Mouse (Mus musculus) small intestine, adult 2 months (tissue): ENCODE measurements around the gene Rbms1. TPM values are rescaled to one million over a fixed set of nuclear protein-coding genes. Genes with fewer than 3 reads are reported as not detected.
A peak's percentile ranks its signal among the peaks of the same experiment; 100 is the strongest.

Experiments
- H3K27ac ChIP-seq: fragments of 200-500 bp; 2 replicates; pipeline ENCODE4 v1.5.1; 2012; ENCODE audit warnings: low read depth, low read length, control low read depth, inconsistent platforms; ENCODE audit not compliant: insufficient read depth
- H3K27me3 ChIP-seq: fragments of 200-500 bp; 2 replicates; pipeline ENCODE4 v1.6.1; 2012; ENCODE audit warnings: mild to moderate bottlenecking, moderate library complexity, low read length, inconsistent platforms; ENCODE audit not compliant: control insufficient read depth, insufficient read depth
- H3K36me3 ChIP-seq: fragments of 200-500 bp; 2 replicates; pipeline ENCODE4 v1.6.1; 2012; ENCODE audit warnings: mild to moderate bottlenecking, low read length, control low read depth, inconsistent platforms; ENCODE audit not compliant: control insufficient read depth, insufficient read depth
- H3K4me1 ChIP-seq: fragments of 200-500 bp; 2 replicates; pipeline ENCODE4 v1.6.1; 2012; ENCODE audit warnings: low read length, inconsistent platforms, mixed read lengths; ENCODE audit not compliant: control insufficient read depth, insufficient read depth, insufficient read length
- H3K4me3 ChIP-seq: fragments of 200-500 bp; 2 replicates; pipeline ENCODE4 v1.5.1; 2012; ENCODE audit warnings: low read depth, mild to moderate bottlenecking, control low read depth, inconsistent platforms, low read length, moderate library complexity
- CTCF ChIP-seq: fragments of 200-500 bp; IDR thresholded peaks from 2 replicates; pipeline ENCODE4 v1.5.1; 2012; ENCODE audit warnings: low read depth, mild to moderate bottlenecking, control low read depth, inconsistent platforms, low read length, moderate library complexity, mixed read lengths; ENCODE audit not compliant: insufficient replicate concordance, insufficient read length; ENCODE audit errors: extremely low read depth
- POLR2A ChIP-seq: fragments of 200-500 bp; IDR thresholded peaks from 2 replicates; pipeline ENCODE4 v1.6.1; 2012; ENCODE audit warnings: low read depth, mild to moderate bottlenecking, control low read depth, inconsistent platforms, low read length, moderate library complexity
- WGBS: fragments of 180-500 bp; shearing (Covaris S2); methylation state at CpG from one replicate; pipeline ENCODE4 v1.1.7; 2018; 5-methylcytosine and 5-hydroxymethylcytosine counted together
- polyA plus RNA-seq: library from polyadenylated mRNA; depleted of rRNA; stranded (reverse); fragments of >200 nt; gene quantifications from 2 replicates; pipeline ENCODE4 v1.2.3, GENCODE M21; 2012

Gene Rbms1
- polyA plus RNA-seq, 1 experiment: 41.2 TPM

- WGBS: 93% methylated on average over 8 of the region's 8 CpGs
- TF ChIP-seq CTCF (no peak), POLR2A (no peak)
- H3K4me1 ChIP-seq: peaks cover 8% of the 10 kb centered on the region; the same call in 1 of the 2 replicates
- no peaks in the 10 kb centered on the region for H3K27me3 ChIP-seq
- H3K4me3 ChIP-seq: no peak overlapping the region
- no peak overlapping the region for H3K27ac ChIP-seq
- H3K36me3 ChIP-seq: no peaks in the 10 kb centered on the region
These were observed 99.9 kb downstream of the Rbms1 start for GRCm38 (mm10) chr2:60862913-60863711.

DNA sequence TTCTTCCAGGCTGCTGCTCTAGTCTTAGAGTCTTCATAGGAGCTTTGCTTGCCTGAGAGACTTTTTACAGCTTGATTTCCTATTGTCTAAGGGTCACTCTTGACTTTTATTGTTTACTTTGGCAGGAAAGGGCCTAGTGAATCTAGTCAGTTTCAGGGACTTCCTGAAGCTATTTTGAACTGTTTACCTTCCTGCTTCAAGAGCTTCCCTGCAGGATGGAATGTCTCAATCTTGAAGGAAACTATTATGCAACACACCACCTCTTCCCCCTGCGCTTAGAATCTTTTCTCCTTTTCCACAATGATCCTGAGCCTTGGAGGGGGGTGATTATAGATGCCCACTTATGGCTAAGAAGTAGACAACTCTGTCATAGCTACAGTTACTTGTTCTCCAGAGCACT lies 104.9 kb downstream of the Rbms1 start:
- Histone ChIP-seq H3K4me1 (peaks cover 3% of the 10 kb centered on the region; the same call in 1 of the 2 replicates), H3K4me3 (no peak overlapping the region), H3K27ac (no peak overlapping the region), H3K27me3 (no peaks in the 10 kb centered on the region), H3K36me3 (no peaks in the 10 kb centered on the region)
- TF ChIP-seq CTCF (no peak), POLR2A (no peak)
- WGBS: 91% methylated on average over 1 of the region's 1 CpGs

DNA sequence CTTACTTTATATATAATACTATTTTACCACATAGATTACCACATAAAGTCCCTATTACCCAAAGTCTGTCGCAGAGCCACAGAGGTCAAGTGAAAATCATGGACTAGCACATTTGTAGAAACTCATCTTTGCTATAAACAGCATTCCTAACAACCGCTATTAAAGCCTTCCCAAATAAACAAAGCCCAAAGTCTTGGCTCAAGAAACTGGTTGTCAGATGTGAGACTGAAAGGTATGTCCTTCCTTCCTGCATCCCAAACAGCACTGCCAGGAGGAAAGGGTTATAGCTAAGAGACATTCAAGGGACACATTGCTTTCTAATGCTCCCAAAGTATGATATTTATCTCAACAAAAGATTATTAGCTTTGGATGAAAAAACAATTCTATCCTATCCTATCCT lies 106.9 kb downstream of the Rbms1 start:
- 70% methylated on average over 2 of the region's 2 CpGs for WGBS
- no peak overlapping the region for H3K27ac ChIP-seq
- TF ChIP-seq POLR2A: no peak
- TF ChIP-seq CTCF: no peak
- H3K27me3 ChIP-seq: no peaks in the 10 kb centered on the region
- peaks cover 5% of the 10 kb centered on the region; the same call in 1 of the 2 replicates for H3K4me1 ChIP-seq
- no peak overlapping the region for H3K4me3 ChIP-seq
- no peaks in the 10 kb centered on the region for H3K36me3 ChIP-seq

- Histone ChIP-seq H3K27ac (peak overlapping the region; percentile 47; the same call in 1 of the 2 replicates), H3K27me3 (no peaks in the 10 kb centered on the region), H3K4me1 (peaks cover 5% of the 10 kb centered on the region; the same call in 1 of the 2 replicates), H3K4me3 (no peak overlapping the region), H3K36me3 (no peaks in the 10 kb centered on the region)
- 35% methylated on average over 4 of the region's 4 CpGs for WGBS
- TF ChIP-seq CTCF: no peak
- no peak for TF ChIP-seq POLR2A
These were observed 108.0 kb downstream of the Rbms1 start for GRCm38 (mm10) chr2:60855006-60855405.

DNA sequence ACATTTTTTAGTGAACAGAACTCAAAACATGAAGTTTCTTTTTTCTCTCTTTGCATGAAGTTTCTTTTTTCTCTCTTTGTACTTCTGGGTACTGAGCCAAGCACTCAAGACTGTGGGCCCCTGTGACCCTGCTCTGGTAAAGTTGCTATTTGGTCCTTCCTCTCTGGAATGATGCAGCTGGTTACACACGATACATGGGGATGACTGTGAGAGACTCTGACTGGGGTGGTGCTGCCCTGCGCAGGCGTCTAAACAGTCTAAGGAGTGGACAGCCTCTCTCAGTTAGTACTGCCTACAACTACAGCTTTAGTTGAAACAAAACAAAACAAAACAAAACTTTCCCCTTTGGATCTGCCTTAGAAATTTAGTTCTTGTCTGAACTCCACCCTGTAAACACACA lies 111.1 kb downstream of the Rbms1 start:
- no peaks in the 10 kb centered on the region for H3K36me3 ChIP-seq
- H3K4me3 ChIP-seq: no peak overlapping the region
- H3K27me3 ChIP-seq: no peaks in the 10 kb centered on the region
- peaks cover 7% of the 10 kb centered on the region; the same call in 1 of the 2 replicates for H3K4me1 ChIP-seq
- TF ChIP-seq POLR2A (no peak), CTCF (no peak)
- H3K27ac ChIP-seq: no peak overlapping the region
- WGBS: 59% methylated on average over 3 of the region's 3 CpGs

DNA sequence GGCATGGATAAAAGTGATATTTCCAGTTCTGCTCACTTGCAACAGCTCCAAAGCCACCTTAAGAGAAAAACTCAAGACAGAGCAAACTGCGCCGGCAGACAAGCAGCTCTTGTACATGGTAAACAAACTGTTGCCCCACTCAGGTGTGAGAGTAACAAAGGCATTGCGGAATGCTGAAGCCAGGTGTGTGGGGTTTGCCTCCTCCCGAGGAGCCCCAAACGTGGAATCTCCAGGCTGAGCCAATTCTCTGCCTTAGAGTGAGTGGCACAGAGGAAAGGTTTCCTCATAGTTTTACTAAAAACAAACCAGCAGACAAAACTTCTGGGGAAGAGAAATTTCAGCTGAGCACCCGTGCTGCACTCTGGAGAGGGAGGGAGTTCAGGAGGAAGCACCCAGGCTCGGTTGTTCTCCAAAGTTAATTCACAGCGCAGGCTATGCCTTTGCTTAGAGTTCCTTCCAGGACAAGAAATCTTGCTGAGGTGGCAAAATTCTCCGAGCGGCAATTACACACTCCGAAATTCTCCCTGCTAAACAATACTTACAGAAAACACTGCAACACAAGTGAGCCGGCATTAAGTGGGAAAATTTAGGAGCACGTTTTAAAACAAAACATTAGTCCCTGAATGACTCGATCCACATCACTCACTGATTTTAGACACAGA lies 111.8 kb downstream of the Rbms1 start:
- H3K36me3 ChIP-seq: no peaks in the 10 kb centered on the region
- no peaks in the 10 kb centered on the region for H3K27me3 ChIP-seq
- no peak overlapping the region for H3K27ac ChIP-seq
- peaks cover 7% of the 10 kb centered on the region; the same call in 1 of the 2 replicates for H3K4me1 ChIP-seq
- no peak overlapping the region for H3K4me3 ChIP-seq
- no peak for TF ChIP-seq POLR2A
- 70% methylated on average over 14 of the region's 14 CpGs for WGBS

- 85% methylated on average over 4 of the region's 4 CpGs for WGBS
- Histone ChIP-seq H3K36me3 (no peaks in the 10 kb centered on the region), H3K4me3 (no peak overlapping the region), H3K27ac (no peak overlapping the region; the same call in 1 of the 2 replicates), H3K4me1 (peaks cover 4% of the 10 kb centered on the region; the same call in 1 of the 2 replicates), H3K27me3 (no peaks in the 10 kb centered on the region)
- TF ChIP-seq POLR2A: no peak
- TF ChIP-seq CTCF: no peak
These were observed 114.5 kb downstream of the Rbms1 start for GRCm38 (mm10) chr2:60848478-60848877.
